Mouse (Mus musculus): ENCODE results near the gene Olfr1501. TPM values are rescaled to one million over a fixed set of nuclear protein-coding genes. Genes with fewer than 3 reads are reported as not detected.
"Not testable (repeated sequence)": the region's sequence is repeated elsewhere in the genome, so short reads cannot be mapped to it uniquely, and the experiment has no call there.

Gene Olfr1501
- not detected in 2 replicates for polyA plus RNA-seq (2016; fragmentation: Nextera tagmentation; extraction: Ambion mirVana)

GRCm38 (mm10) chr19:13850592-13850991, at the start of gene Olfr1501:
Gene Olfr1501 (minus strand): TSS chr19:13850692.
- H3K27ac ChIP-seq (replicated peaks); H3K9me3 ChIP-seq; H3K36me3 ChIP-seq (replicated peaks); H3K4me3 ChIP-seq; H3K4me1 ChIP-seq; H3K27me3 ChIP-seq (replicated peaks; ENCODE audit: low read depth, poor library complexity, severe bottlenecking); DNase-seq (ENCODE audit: low spot score): not testable (repeated sequence)

GRCm38 (mm10) chr19:13897828-13898227, 47.3 kb upstream of the Olfr1501 start, which contains the start of gene Olfr1504:
Gene Olfr1504 (minus strand): TSS chr19:13897928.
- DNase-seq (ENCODE audit: low spot score): no peak
- no peaks in the 10 kb centered on the region for H3K36me3 ChIP-seq (replicated peaks)
- WGBS: 78% methylated on average over 1 of the region's 1 CpGs
- H3K4me1 ChIP-seq: no peaks in the 10 kb centered on the region
- H3K27me3 ChIP-seq (replicated peaks; ENCODE audit: low read depth, poor library complexity, severe bottlenecking): no peaks in the 10 kb centered on the region
- H3K9me3 ChIP-seq: no peaks in the 10 kb centered on the region
- no peak within 1 kb of the TSS for H3K27ac ChIP-seq (replicated peaks)
- no peak within 1 kb of the TSS for H3K4me3 ChIP-seq

- WGBS: 86% methylated on average over 1 of the region's 1 CpGs
- Histone ChIP-seq H3K36me3 (replicated peaks) (no peaks in the 10 kb centered on the region), H3K27ac (replicated peaks) (no peak within 1 kb of the TSS), H3K4me3 (no peak within 1 kb of the TSS), H3K27me3 (replicated peaks; ENCODE audit: low read depth, poor library complexity, severe bottlenecking) (no peaks in the 10 kb centered on the region), H3K4me1 (no peaks in the 10 kb centered on the region), H3K9me3 (no peaks in the 10 kb centered on the region)
- no peak for DNase-seq (ENCODE audit: low spot score)
These were observed 11.0 kb upstream of the Olfr1501 start, which contains the start of gene Olfr1502 for GRCm38 (mm10) chr19:13861495-13861894. Gene Olfr1502 (plus strand): TSS chr19:13861795.

DNA sequence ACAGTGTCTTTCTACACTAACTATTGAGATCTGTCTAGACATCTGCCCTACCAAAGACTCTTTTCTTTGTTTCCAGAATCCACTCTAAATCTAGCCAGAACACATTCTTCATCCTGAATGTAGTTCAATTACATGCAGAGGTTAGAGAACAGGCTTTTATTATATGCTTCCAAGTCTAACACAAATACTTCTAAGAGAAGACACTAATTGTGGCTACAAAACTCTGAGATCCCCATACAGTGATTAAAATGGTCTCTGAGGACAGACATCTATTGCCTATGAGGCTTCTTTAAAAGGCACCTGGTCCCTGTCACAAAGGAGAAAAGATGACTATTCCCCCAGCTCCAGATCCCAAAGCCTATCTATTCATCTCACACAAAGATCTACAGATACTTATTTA, 20.1 kb downstream of the Olfr1501 start, which contains the start of gene Olfr1500:
Gene Olfr1500 (minus strand): TSS at position 101 of the 400 bp plus-strand sequence.
- Histone ChIP-seq H3K9me3 (no peaks in the 10 kb centered on the region), H3K4me1 (no peaks in the 10 kb centered on the region), H3K27me3 (replicated peaks; ENCODE audit: low read depth, poor library complexity, severe bottlenecking) (no peaks in the 10 kb centered on the region), H3K36me3 (replicated peaks) (no peaks in the 10 kb centered on the region), H3K27ac (replicated peaks) (no peak within 1 kb of the TSS), H3K4me3 (no peak within 1 kb of the TSS)
- no peak for DNase-seq (ENCODE audit: low spot score)

DNA sequence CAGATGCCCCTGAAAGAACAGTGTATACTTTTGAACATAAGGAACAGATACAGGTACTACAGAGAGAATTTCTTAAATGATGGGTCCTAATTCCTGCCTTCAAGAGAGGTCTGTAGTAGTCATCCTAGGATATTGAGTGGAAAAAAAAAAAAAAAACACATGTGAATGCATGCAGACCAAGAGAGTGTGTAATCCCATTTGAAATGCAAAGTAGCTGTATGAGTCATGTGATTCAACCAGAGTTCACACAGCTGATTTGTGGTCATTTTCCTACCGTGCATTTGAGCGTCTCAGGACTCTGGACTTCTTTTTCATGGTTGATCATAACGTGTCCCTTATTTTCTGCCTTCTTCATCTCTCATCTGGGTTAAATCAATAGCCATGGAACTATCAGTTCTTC, 22.0 kb downstream of the Olfr1501 start:
- no peak overlapping the region for H3K27ac ChIP-seq (replicated peaks)
- H3K4me3 ChIP-seq: no peak overlapping the region
- H3K36me3 ChIP-seq (replicated peaks): no peaks in the 10 kb centered on the region
- H3K4me1 ChIP-seq: no peaks in the 10 kb centered on the region
- no peaks in the 10 kb centered on the region for H3K27me3 ChIP-seq (replicated peaks; ENCODE audit: low read depth, poor library complexity, severe bottlenecking)
- DNase-seq (ENCODE audit: low spot score): no peak
- WGBS: 75% methylated on average over 3 of the region's 3 CpGs
- H3K9me3 ChIP-seq: no peaks in the 10 kb centered on the region

DNA sequence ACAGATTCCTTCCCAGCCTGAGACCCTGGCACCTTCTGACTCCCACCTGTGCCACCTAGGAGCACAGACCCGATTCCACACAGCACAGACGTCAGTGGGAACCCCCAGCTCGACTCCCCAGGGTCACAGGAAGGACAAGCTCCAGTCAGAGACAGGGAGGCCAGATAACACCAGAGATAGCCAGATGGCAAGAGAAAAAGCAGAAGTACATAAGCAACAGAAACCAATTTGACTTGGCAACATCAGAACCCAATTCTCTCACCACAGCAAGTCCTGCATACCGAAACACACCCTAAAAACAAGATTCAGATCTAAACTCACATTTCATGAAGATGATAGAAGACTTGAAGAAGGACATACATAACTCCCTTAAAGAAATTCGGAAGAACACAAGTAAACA, 29.6 kb downstream of the Olfr1501 start:
- Histone ChIP-seq H3K4me1 (no peaks in the 10 kb centered on the region), H3K27me3 (replicated peaks; ENCODE audit: low read depth, poor library complexity, severe bottlenecking) (no peaks in the 10 kb centered on the region), H3K27ac (replicated peaks) (no peak overlapping the region), H3K36me3 (replicated peaks) (no peaks in the 10 kb centered on the region), H3K4me3 (no peak overlapping the region), H3K9me3 (no peaks in the 10 kb centered on the region)
- 70% methylated on average over 5 of the region's 5 CpGs for WGBS
- DNase-seq (ENCODE audit: low spot score): no peak

GRCm38 (mm10) chr19:13819347-13819746, 31.1 kb downstream of the Olfr1501 start, which contains the start of gene Olfr1499:
Gene Olfr1499 (minus strand): TSS chr19:13819447.
- no peak for DNase-seq (ENCODE audit: low spot score)
- Histone ChIP-seq H3K27me3 (replicated peaks; ENCODE audit: low read depth, poor library complexity, severe bottlenecking) (no peaks in the 10 kb centered on the region), H3K4me3 (no peak within 1 kb of the TSS), H3K27ac (replicated peaks) (no peak within 1 kb of the TSS), H3K36me3 (replicated peaks) (no peaks in the 10 kb centered on the region), H3K4me1 (no peaks in the 10 kb centered on the region), H3K9me3 (no peaks in the 10 kb centered on the region)

GRCm38 (mm10) chr19:13818827-13819226, 31.7 kb downstream of the Olfr1501 start:
- H3K9me3 ChIP-seq: no peaks in the 10 kb centered on the region
- H3K27ac ChIP-seq (replicated peaks): no peak overlapping the region
- H3K27me3 ChIP-seq (replicated peaks; ENCODE audit: low read depth, poor library complexity, severe bottlenecking): no peaks in the 10 kb centered on the region
- 33% methylated on average over 5 of the region's 5 CpGs for WGBS
- H3K4me3 ChIP-seq: no peak overlapping the region
- no peak for DNase-seq (ENCODE audit: low spot score)
- no peaks in the 10 kb centered on the region for H3K36me3 ChIP-seq (replicated peaks)
- no peaks in the 10 kb centered on the region for H3K4me1 ChIP-seq

DNA sequence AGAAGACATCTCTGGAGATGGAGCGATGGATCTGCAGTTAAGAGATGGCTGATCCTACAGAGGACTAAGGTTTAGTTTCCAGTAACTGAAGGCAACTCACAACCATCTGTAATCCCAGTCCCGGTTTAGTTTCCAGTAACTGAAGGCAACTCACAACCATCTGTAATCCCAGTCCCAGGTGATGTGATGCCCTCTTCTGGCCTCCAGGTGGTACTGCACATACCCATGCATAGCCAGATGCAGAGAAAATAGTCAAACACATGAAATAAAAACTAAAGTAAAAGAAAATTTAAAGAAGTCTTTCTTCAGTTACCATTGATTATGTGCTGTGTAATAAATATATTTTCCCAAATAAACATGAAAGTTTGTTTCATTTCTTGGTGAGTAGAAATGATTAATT, 37.7 kb downstream of the Olfr1501 start:
- 60% methylated on average over 2 of the region's 2 CpGs for WGBS
- Histone ChIP-seq H3K4me1 (no peaks in the 10 kb centered on the region), H3K36me3 (replicated peaks) (no peaks in the 10 kb centered on the region), H3K4me3 (no peak overlapping the region), H3K27me3 (replicated peaks; ENCODE audit: low read depth, poor library complexity, severe bottlenecking) (no peaks in the 10 kb centered on the region), H3K27ac (replicated peaks) (no peak overlapping the region), H3K9me3 (no peaks in the 10 kb centered on the region)
- no peak for DNase-seq (ENCODE audit: low spot score)

GRCm38 (mm10) chr19:13805486-13805885, 45.0 kb downstream of the Olfr1501 start:
- not testable (repeated sequence) for H3K36me3 ChIP-seq (replicated peaks); DNase-seq (ENCODE audit: low spot score); H3K4me1 ChIP-seq; H3K27me3 ChIP-seq (replicated peaks; ENCODE audit: low read depth, poor library complexity, severe bottlenecking); H3K27ac ChIP-seq (replicated peaks); H3K9me3 ChIP-seq; H3K4me3 ChIP-seq
- whole genome bisulfite sequencing: 80% methylated on average over 1 of the region's 1 CpGs

GRCm38 (mm10) chr19:13798102-13798501, 52.4 kb downstream of the Olfr1501 start, which contains the start of gene Olfr1497:
Gene Olfr1497 (minus strand): TSS chr19:13798202.
- no peaks in the 10 kb centered on the region for H3K27me3 ChIP-seq (replicated peaks; ENCODE audit: low read depth, poor library complexity, severe bottlenecking)

More at GRCm38 (mm10) chr19:13798102-13798501, 52.4 kb downstream of the Olfr1501 start, which contains the start of gene Olfr1497:
- no peaks in the 10 kb centered on the region for H3K4me1 ChIP-seq
- H3K4me3 ChIP-seq: no peak within 1 kb of the TSS
- no peak for DNase-seq (ENCODE audit: low spot score)
- H3K27ac ChIP-seq (replicated peaks): no peak within 1 kb of the TSS
- H3K36me3 ChIP-seq (replicated peaks): no peaks in the 10 kb centered on the region
- H3K9me3 ChIP-seq: no peaks in the 10 kb centered on the region

Measured in embryonic facial prominence, embryonic 10.5 days (tissue).